ENCODE assay signal across 15 mouse cellular contexts in genomic region chr10:75320321-75320720, GRCm38 (mm10). TPM values are rescaled to one million over a fixed set of nuclear protein-coding genes. Genes with fewer than 3 reads are reported as not detected.
DNase-seq lines count a peak whose midpoint lies in the region; ATAC-seq lines count a peak whose summit lies in the region.
"Had no signal": no experiment of that assay in that cellular context is flagged by ENCODE, and none has a peak within 500 bp of the region (broad histone marks: within the 10 kb centered on the region; RNA-seq: fewer than 3 reads in every experiment).

No protein-coding gene starts in this region.

- H3K4me1 ChIP-seq in brown adipose tissue, adult 24 weeks (ENCODE audit: control insufficient read depth, insufficient read depth, insufficient read length, low read length): peaks cover 17% of the 10 kb centered on the region

- peak; percentile 45 to 48 for DNase-seq in spleen, adult 18-20 months
- DNase-seq in spleen, postnatal 14 days (ENCODE audit: low spot score in 2 of 2): no peak
- DNase-seq in natural killer cell, adult 2 months (ENCODE audit: low spot score in 2 of 2): peak; percentile 71 to 74
- no peak for DNase-seq in adrenal gland, adult 8-10 months
- no peak for DNase-seq in embryo, embryonic 11 days
- DNase-seq: cerebellum, adult 9-11 months; lung, postnatal 10 days; right cerebral cortex, postnatal 25 days had no signal

- H3K27ac ChIP-seq in brown adipose tissue, adult 24 weeks (replicated peaks; ENCODE audit: low read depth, low read length): 0 out of 2 replicates have a peak overlapping the region, but pooled peaks have one; percentile 1
- H3K27ac ChIP-seq: heart, embryonic 10.5 days; kidney, embryonic 15.5 days; liver, embryonic 12.5 days; midbrain, embryonic 13.5 days had no signal

- ATAC-seq in frontal cortex, adult (ENCODE audit: low TSS enrichment): no peak
- ATAC-seq: hindbrain, embryonic 16.5 days; liver, embryonic 12.5 days; midbrain, embryonic 13.5 days had no signal

- peak overlapping the region; percentile 92 for H3K4me3 ChIP-seq in brown adipose tissue, adult 24 weeks (ENCODE audit: insufficient read depth, low read depth, low read length)
- H3K4me3 ChIP-seq: heart, embryonic 10.5 days; kidney, embryonic 15.5 days; liver, embryonic 12.5 days; midbrain, embryonic 13.5 days had no signal

RNA-seq across cellular contexts. Expression of gene Adora2a, which starts 3.6 kb away (rescaled TPM):
- polyA plus RNA-seq in brown adipose tissue, adult 24 weeks (2012; ENCODE audit: insufficient read depth, insufficient read length, missing spikeins): 3.8 and 5.0 TPM in 2 replicates
- total RNA-seq in adrenal gland, adult 8-10 months (2022): 1 to 10 TPM; 1.6 to 5.2 (median 2.4) TPM

Comparison
In these comparisons a context has a peak if more than half of its experiments do, and no peak if none do; other contexts are left out.
1. DNase-seq: peak in spleen, adult 18-20 months (2 of 2) and natural killer cell, adult 2 months (2 of 2); none in spleen, postnatal 14 days (0 of 2), adrenal gland, adult 8-10 months (single experiment) and embryo, embryonic 11 days (single experiment).